Mouse (Mus musculus) bone marrow macrophage, adult 2 months (primary cell): Measurements from ENCODE around the gene Igsf6.

Experiments
- CTCF ChIP-seq: IDR thresholded peaks from 2 replicates; pipeline ENCODE4 v1.5.1; 2012; ENCODE audit warnings: low read depth, mild to moderate bottlenecking, low read length, moderate library complexity
- POLR2A ChIP-seq: IDR thresholded peaks from 2 replicates; pipeline ENCODE4 v1.6.1; 2012; ENCODE audit warnings: mild to moderate bottlenecking, low read depth, low read length, borderline replicate concordance

DNA sequence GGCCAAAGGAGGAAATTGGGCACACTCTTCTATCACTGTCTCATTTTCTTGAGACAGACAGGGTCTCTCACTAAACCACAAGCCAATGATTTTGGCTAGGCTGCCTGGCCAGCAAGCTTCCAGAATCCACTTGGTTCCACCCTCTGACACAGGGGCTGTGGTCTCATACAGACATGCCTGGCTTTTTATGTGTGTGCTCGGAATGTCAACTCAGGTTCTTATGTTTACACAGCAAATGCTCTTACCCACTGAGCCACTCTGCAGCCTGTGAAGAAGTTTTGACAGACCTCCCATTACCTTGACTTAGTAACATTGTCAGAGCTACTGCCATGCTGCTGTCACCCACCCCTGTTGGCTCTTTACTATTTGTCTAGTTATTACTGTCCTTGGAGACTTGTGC is 32.4 kb downstream of the Igsf6 start:
- TF ChIP-seq CTCF (no peak), POLR2A (no peak)
